Mouse (Mus musculus): Measurements from ENCODE around the gene Shisa8. TPM values are rescaled to one million over a fixed set of nuclear protein-coding genes. Genes with fewer than 3 reads are reported as not detected.

Shisa8 gene
- total RNA-seq, 2 experiments from 2014 or later = 0.95 to 1.2 TPM

GRCm38 (mm10) chr15:82232651-82233050, 20.0 kb upstream of the Shisa8 start:
- Histone ChIP-seq H3K4me3 (no peak overlapping the region), H3K27ac (no peak overlapping the region)
- TF ChIP-seq CTCF (conservative IDR thresholded peaks at IDR 0.05) = no peak
- no peak for DNase-seq (ENCODE audit: low spot score in 2 of 2)

- Histone ChIP-seq H3K4me3 (no peak overlapping the region), H3K27ac (no peak overlapping the region)
- DNase-seq (ENCODE audit: low spot score in 2 of 2) = peak in 1 of 2 experiments; percentile 55
- peak; percentile 22; the same call in 1 of the 2 replicates for TF ChIP-seq CTCF (conservative IDR thresholded peaks at IDR 0.05)
Observed at GRCm38 (mm10) chr15:82231591-82232378, 19.2 kb upstream of the Shisa8 start.

- no peak for DNase-seq (ENCODE audit: low spot score in 2 of 2)
- TF ChIP-seq CTCF (conservative IDR thresholded peaks at IDR 0.05) = no peak
- no peak overlapping the region for H3K27ac ChIP-seq
- H3K4me3 ChIP-seq = no peak overlapping the region
Observed at GRCm38 (mm10) chr15:82231100-82231499, 18.5 kb upstream of the Shisa8 start.

- Histone ChIP-seq H3K27ac (no peak overlapping the region), H3K4me3 (no peak overlapping the region)
- no peak for TF ChIP-seq CTCF (conservative IDR thresholded peaks at IDR 0.05)
- no peak for DNase-seq (ENCODE audit: low spot score in 2 of 2)
Observed at GRCm38 (mm10) chr15:82230098-82230611, 17.5 kb upstream of the Shisa8 start.

- no peak for TF ChIP-seq CTCF (conservative IDR thresholded peaks at IDR 0.05)
- DNase-seq (ENCODE audit: low spot score in 2 of 2) = no peak
- Histone ChIP-seq H3K27ac (no peak overlapping the region), H3K4me3 (no peak overlapping the region)
Observed at GRCm38 (mm10) chr15:82229542-82230045, 17.0 kb upstream of the Shisa8 start.

- Histone ChIP-seq H3K4me3 (no peak overlapping the region), H3K27ac (no peak overlapping the region)
- TF ChIP-seq CTCF (conservative IDR thresholded peaks at IDR 0.05) = no peak
- DNase-seq (ENCODE audit: low spot score in 2 of 2) = no peak
Observed at GRCm38 (mm10) chr15:82225769-82226168, 13.2 kb upstream of the Shisa8 start.

GRCm38 (mm10) chr15:82224602-82225215, 12.1 kb upstream of the Shisa8 start:
- no peak for DNase-seq (ENCODE audit: low spot score in 2 of 2)
- Histone ChIP-seq H3K4me3 (no peak overlapping the region), H3K27ac (no peak overlapping the region)
- TF ChIP-seq CTCF (conservative IDR thresholded peaks at IDR 0.05) = no peak

- Histone ChIP-seq H3K27ac (no peak within 1 kb of the TSS), H3K4me3 (peak within 1 kb of the TSS; percentile 41)
- no peak for DNase-seq (ENCODE audit: low spot score in 2 of 2)
- TF ChIP-seq CTCF (conservative IDR thresholded peaks at IDR 0.05) = no peak
Observed at GRCm38 (mm10) chr15:82223657-82224601, 11.3 kb upstream of the Shisa8 start, which contains the start of gene Tnfrsf13c. TSS of gene Tnfrsf13c (minus strand) at chr15:82224369.

- TF ChIP-seq CTCF (conservative IDR thresholded peaks at IDR 0.05) = no peak
- Histone ChIP-seq H3K4me3 (no peak overlapping the region), H3K27ac (no peak overlapping the region)
- no peak for DNase-seq (ENCODE audit: low spot score in 2 of 2)
Observed at GRCm38 (mm10) chr15:82223251-82223650, 10.6 kb upstream of the Shisa8 start.

- peak; percentile 65 for TF ChIP-seq CTCF (conservative IDR thresholded peaks at IDR 0.05)
- Histone ChIP-seq H3K27ac (no peak overlapping the region), H3K4me3 (no peak overlapping the region)
- no peak for DNase-seq (ENCODE audit: low spot score in 2 of 2)
Observed at GRCm38 (mm10) chr15:82221104-82221860, 8.7 kb upstream of the Shisa8 start.

- H3K4me3 ChIP-seq = no peak overlapping the region
- TF ChIP-seq CTCF (conservative IDR thresholded peaks at IDR 0.05) = no peak
- DNase-seq (ENCODE audit: low spot score in 2 of 2) = no peak
- H3K27ac ChIP-seq = no peak overlapping the region
Observed at GRCm38 (mm10) chr15:82220003-82220675, 7.5 kb upstream of the Shisa8 start.
